Mouse (Mus musculus) small intestine, adult 2 months (tissue): ENCODE results near the gene Strn4. TPM values are rescaled to one million over a fixed set of nuclear protein-coding genes. Genes with fewer than 3 reads are reported as not detected.
A peak's percentile ranks its signal among the peaks of the same experiment; 100 is the strongest.

Experiments used
- H3K27ac ChIP-seq: fragments of 200-500 bp; 2 replicates; pipeline ENCODE4 v1.5.1; 2012; ENCODE audit warnings: low read depth, low read length, control low read depth, inconsistent platforms; ENCODE audit not compliant: insufficient read depth
- H3K27me3 ChIP-seq: fragments of 200-500 bp; 2 replicates; pipeline ENCODE4 v1.6.1; 2012; ENCODE audit warnings: mild to moderate bottlenecking, moderate library complexity, low read length, inconsistent platforms; ENCODE audit not compliant: control insufficient read depth, insufficient read depth
- H3K36me3 ChIP-seq: fragments of 200-500 bp; 2 replicates; pipeline ENCODE4 v1.6.1; 2012; ENCODE audit warnings: mild to moderate bottlenecking, low read length, control low read depth, inconsistent platforms; ENCODE audit not compliant: control insufficient read depth, insufficient read depth
- H3K4me1 ChIP-seq: fragments of 200-500 bp; 2 replicates; pipeline ENCODE4 v1.6.1; 2012; ENCODE audit warnings: low read length, inconsistent platforms, mixed read lengths; ENCODE audit not compliant: control insufficient read depth, insufficient read depth, insufficient read length
- H3K4me3 ChIP-seq: fragments of 200-500 bp; 2 replicates; pipeline ENCODE4 v1.5.1; 2012; ENCODE audit warnings: low read depth, mild to moderate bottlenecking, control low read depth, inconsistent platforms, low read length, moderate library complexity
- CTCF ChIP-seq: fragments of 200-500 bp; IDR thresholded peaks from 2 replicates; pipeline ENCODE4 v1.5.1; 2012; ENCODE audit warnings: low read depth, mild to moderate bottlenecking, control low read depth, inconsistent platforms, low read length, moderate library complexity, mixed read lengths; ENCODE audit not compliant: insufficient replicate concordance, insufficient read length; ENCODE audit errors: extremely low read depth
- POLR2A ChIP-seq: fragments of 200-500 bp; IDR thresholded peaks from 2 replicates; pipeline ENCODE4 v1.6.1; 2012; ENCODE audit warnings: low read depth, mild to moderate bottlenecking, control low read depth, inconsistent platforms, low read length, moderate library complexity
- WGBS: fragments of 180-500 bp; shearing (Covaris S2); methylation state at CpG from one replicate; pipeline ENCODE4 v1.1.7; 2018; 5-methylcytosine and 5-hydroxymethylcytosine counted together
- polyA plus RNA-seq: library from polyadenylated mRNA; depleted of rRNA; stranded (reverse); fragments of >200 nt; gene quantifications from 2 replicates; pipeline ENCODE4 v1.2.3, GENCODE M21; 2012; rRNA removed

The Strn4 gene
- polyA plus RNA-seq, 1 experiment, result 119 TPM

GRCm38 (mm10) chr7:16883162-16883561 lies 67.5 kb downstream of the Strn4 start:
- 63% methylated on average over 6 of the region's 6 CpGs for WGBS
- peaks cover 11% of the 10 kb centered on the region for H3K27me3 ChIP-seq
- peaks cover 2% of the 10 kb centered on the region; the same call in 1 of the 2 replicates for H3K4me1 ChIP-seq
- H3K27ac ChIP-seq, result no peak overlapping the region
- no peak overlapping the region for H3K4me3 ChIP-seq
- TF ChIP-seq CTCF (no peak), POLR2A (no peak)
- 0 out of 2 replicates have a peak, but pooled peaks cover 3% of the 10 kb centered on the region for H3K36me3 ChIP-seq

- H3K27me3 ChIP-seq, result peaks cover 11% of the 10 kb centered on the region
- WGBS, result 75% methylated on average over 4 of the region's 4 CpGs
- H3K36me3 ChIP-seq, result 0 out of 2 replicates have a peak, but pooled peaks cover 3% of the 10 kb centered on the region
- TF ChIP-seq CTCF, result no peak
- no peak for TF ChIP-seq POLR2A
- H3K4me1 ChIP-seq, result peaks cover 2% of the 10 kb centered on the region; the same call in 1 of the 2 replicates
- no peak overlapping the region for H3K27ac ChIP-seq
- H3K4me3 ChIP-seq, result no peak overlapping the region
Measured at GRCm38 (mm10) chr7:16884334-16884733, 68.6 kb downstream of the Strn4 start.

- H3K27me3 ChIP-seq, result peaks cover 11% of the 10 kb centered on the region
- H3K27ac ChIP-seq, result no peak overlapping the region
- TF ChIP-seq CTCF, result no peak
- no peak for TF ChIP-seq POLR2A
- H3K36me3 ChIP-seq, result 0 out of 2 replicates have a peak, but pooled peaks cover 3% of the 10 kb centered on the region
- WGBS, result 35% methylated on average over 95 of the region's 95 CpGs
- peaks cover 2% of the 10 kb centered on the region; the same call in 1 of the 2 replicates for H3K4me1 ChIP-seq
- peak overlapping the region; percentile 38 for H3K4me3 ChIP-seq
Measured at GRCm38 (mm10) chr7:16885271-16885776, 69.6 kb downstream of the Strn4 start.

GRCm38 (mm10) chr7:16885905-16886304 lies 70.2 kb downstream of the Strn4 start:
- no peak for TF ChIP-seq CTCF
- TF ChIP-seq POLR2A, result no peak
- Histone ChIP-seq H3K4me1 (peaks cover 2% of the 10 kb centered on the region; the same call in 1 of the 2 replicates), H3K27ac (no peak overlapping the region), H3K36me3 (0 out of 2 replicates have a peak, but pooled peaks cover 3% of the 10 kb centered on the region), H3K27me3 (peaks cover 13% of the 10 kb centered on the region), H3K4me3 (no peak overlapping the region)
- WGBS, result 68% methylated on average over 59 of the region's 59 CpGs

Other genes starting within 250 kb of the Strn4 start
- gene Arhgap35, start 200.9 kb upstream of the Strn4 start, polyA plus RNA-seq, result 3.6 and 11.6 TPM in 2 replicates
- not detected in 2 replicates for gene Ceacam15, start 140.2 kb upstream of the Strn4 start, polyA plus RNA-seq
- gene Ceacam9, start 94.0 kb upstream of the Strn4 start, polyA plus RNA-seq, result not detected in 2 replicates
- gene Ap2s1, start 77.5 kb upstream of the Strn4 start, polyA plus RNA-seq, result 276 and 540 TPM in 2 replicates
- gene Slc1a5, start 34.5 kb upstream of the Strn4 start, polyA plus RNA-seq, result 37.8 and 43.5 TPM in 2 replicates
- gene Fkrp, start 843 bp downstream of the Strn4 start, polyA plus RNA-seq, result 14.6 and 24.5 TPM in 2 replicates
- 22.9 and 44.0 TPM in 2 replicates for gene Prkd2, start 27.0 kb downstream of the Strn4 start, polyA plus RNA-seq
- 21.6 and 24.2 TPM in 2 replicates for gene Dact3, start 59.4 kb downstream of the Strn4 start, polyA plus RNA-seq
- gene Gng8, start 75.9 kb downstream of the Strn4 start, polyA plus RNA-seq, result 2.1 and 2.2 TPM in 2 replicates
- gene Ptgir, start 90.6 kb downstream of the Strn4 start, polyA plus RNA-seq, result 1.2 and 1.7 TPM in 2 replicates
- gene Calm3, start 108.2 kb downstream of the Strn4 start, polyA plus RNA-seq, result 147 and 452 TPM in 2 replicates
- gene Pnmal2, start 128.8 kb downstream of the Strn4 start, polyA plus RNA-seq, result 1.2 and 1.4 TPM in 2 replicates
- 0.04 and 0.09 TPM in 2 replicates for gene Pnmal1, start 143.8 kb downstream of the Strn4 start, polyA plus RNA-seq
- 0.05 and 0.14 TPM in 2 replicates for gene Gm42372, start 167.2 kb downstream of the Strn4 start, polyA plus RNA-seq
- gene Ccdc8, start 176.8 kb downstream of the Strn4 start, polyA plus RNA-seq, result 0.74 and 0.85 TPM in 2 replicates
- 121 and 278 TPM in 2 replicates for gene Ppp5c, start 212.0 kb downstream of the Strn4 start, polyA plus RNA-seq
- 0.52 and 0.68 TPM in 2 replicates for gene Hif3a, start 246.5 kb downstream of the Strn4 start, polyA plus RNA-seq